24 mouse cellular contexts compared by ENCODE assay signal in genomic region chr1:158245486-158245885, GRCm38 (mm10).
DNase-seq lines count a peak whose midpoint lies in the region; ATAC-seq and TF ChIP-seq lines count a peak whose summit lies in the region.
"Had no signal": no experiment of that assay in that cellular context is flagged by ENCODE, and none has a peak within 500 bp of the region (broad histone marks: within the 10 kb centered on the region; RNA-seq: fewer than 3 reads in every experiment).

No protein-coding gene starts in this region.

- peaks cover 51% of the 10 kb centered on the region for H3K4me1 ChIP-seq in megakaryocyte, embryonic 14.5 days
- no peaks in the 10 kb centered on the region for H3K4me1 ChIP-seq in ES-Bruce4 (ENCODE audit: control insufficient read depth, insufficient read depth, low read length)
- H3K4me1 ChIP-seq: embryonic facial prominence, embryonic 15.5 days; heart, embryonic 10.5 days; hindbrain, embryonic 12.5 days had no signal

- peak overlapping the region; percentile 59 for H3K4me3 ChIP-seq in megakaryocyte, embryonic 14.5 days (replicated peaks)
- H3K4me3 ChIP-seq in ES-Bruce4 (ENCODE audit: low read depth, low read length): no peak overlapping the region
- H3K4me3 ChIP-seq: embryonic facial prominence, embryonic 15.5 days; heart, embryonic 10.5 days; hindbrain, embryonic 12.5 days had no signal

- H3K27ac ChIP-seq in ES-Bruce4 (ENCODE audit: insufficient read depth, low read length): no peak overlapping the region
- H3K27ac ChIP-seq: embryonic facial prominence, embryonic 15.5 days; heart, embryonic 10.5 days; hindbrain, embryonic 12.5 days had no signal

- no peaks in the 10 kb centered on the region for H3K27me3 ChIP-seq in megakaryocyte, embryonic 14.5 days (replicated peaks)
- H3K27me3 ChIP-seq in ES-Bruce4 (ENCODE audit: control insufficient read depth, insufficient read depth, low read length, poor library complexity, severe bottlenecking): no peaks in the 10 kb centered on the region
- H3K27me3 ChIP-seq: CH12.LX; embryonic facial prominence, embryonic 15.5 days; hindbrain, embryonic 12.5 days; Patski had no signal

- H3K9ac ChIP-seq in ES-Bruce4 (ENCODE audit: low read depth, poor library complexity, severe bottlenecking): no peak overlapping the region
- H3K9ac ChIP-seq: embryonic facial prominence, embryonic 15.5 days; hindbrain, embryonic 12.5 days had no signal

- ATAC-seq in megakaryocyte, adult 5-6 weeks (ENCODE audit: poor library complexity, severe bottlenecking): no peak
- ATAC-seq: forebrain, embryonic 16.5 days; hindbrain, embryonic 16.5 days; inflammation-experienced regulatory T-cells, adult 6 months; Patski had no signal

- TF ChIP-seq CTCF in ES-Bruce4 (IDR thresholded peaks at IDR 0.05; ENCODE audit: low read depth, low read length): peak; percentile 4

- DNase-seq in R1 (ENCODE audit: low read depth, low spot score): peak; percentile 47
- DNase-seq in testis, postnatal 14 days (ENCODE audit: low spot score): peak; percentile 14
- no peak for DNase-seq in gastrocnemius, postnatal 4 days (ENCODE audit: low spot score in 2 of 2)
- DNase-seq in yolk sac, embryonic 10.5 days (ENCODE audit: low spot score): no peak
- DNase-seq: adrenal gland, adult 8-10 months; adrenal gland, postnatal 36 days; cerebellum, adult 11 months; cerebellum, adult 8-10 months; cerebellum, postnatal 14 days; embryo, embryonic 11 days; gastrocnemius, postnatal 14 days; heart, postnatal 10 days; heart, postnatal 4 days had no signal

- no peaks in the 10 kb centered on the region for H3K36me3 ChIP-seq in megakaryocyte, embryonic 14.5 days (replicated peaks; ENCODE audit: low read length)
- no peaks in the 10 kb centered on the region for H3K36me3 ChIP-seq in ES-Bruce4 (ENCODE audit: control insufficient read depth, insufficient read depth, low read length, poor library complexity, severe bottlenecking)
- H3K36me3 ChIP-seq: embryonic facial prominence, embryonic 15.5 days; heart, embryonic 10.5 days had no signal

- TF ChIP-seq POLR2A in ES-Bruce4 (IDR thresholded peaks at IDR 0.05; ENCODE audit: insufficient read depth, low read length): no peak

- no peaks in the 10 kb centered on the region for H3K9me3 ChIP-seq in megakaryocyte, embryonic 14.5 days
- no peaks in the 10 kb centered on the region for H3K9me3 ChIP-seq in ES-Bruce4 (replicated peaks; ENCODE audit: control insufficient read depth, insufficient read depth, low read length, poor library complexity, severe bottlenecking)
- H3K9me3 ChIP-seq: embryonic facial prominence, embryonic 15.5 days; heart, embryonic 10.5 days; hindbrain, embryonic 12.5 days had no signal

- no peak for TF ChIP-seq EP300 in ES-Bruce4 (IDR thresholded peaks at IDR 0.05; ENCODE audit: insufficient read depth, low read depth, low read length)

Comparison
In these comparisons a context has a peak if more than half of its experiments do, and no peak if none do; other contexts are left out.
1. DNase-seq: peak in R1 (single experiment) and testis, postnatal 14 days (single experiment); none in gastrocnemius, postnatal 4 days (0 of 2) and yolk sac, embryonic 10.5 days (single experiment).